Mouse (Mus musculus) heart, adult 2 months (tissue): Measurements from ENCODE around the gene Ethe1. TPM values are rescaled to one million over a fixed set of nuclear protein-coding genes. Genes with fewer than 3 reads are reported as not detected.

Source experiments
- DNase-seq, 2 experiments: peaks; one replicate each; pipeline ENCODE4 v3.0.0; 2021
- H3K27ac ChIP-seq: fragments of 200-600 bp; 2 replicates; pipeline ENCODE4 v1.8.1; 2022
- H3K27me3 ChIP-seq: fragments of 200-500 bp; 2 replicates; pipeline ENCODE4 v1.6.1; 2012; ENCODE audit warnings: mild to moderate bottlenecking, low read length, inconsistent platforms, mixed read lengths; ENCODE audit not compliant: control insufficient read depth, insufficient read depth
- H3K36me3 ChIP-seq: fragments of 200-500 bp; 2 replicates; pipeline ENCODE4 v1.6.1; 2012; ENCODE audit warnings: low read length, inconsistent platforms; ENCODE audit not compliant: control insufficient read depth, insufficient read depth
- H3K4me1 ChIP-seq: fragments of 200-500 bp; 2 replicates; pipeline ENCODE4 v1.6.1; 2011; ENCODE audit warnings: low read length; ENCODE audit not compliant: control insufficient read depth, insufficient read depth
- H3K4me3 ChIP-seq: fragments of 200-600 bp; 2 replicates; pipeline ENCODE4 v1.8.1; 2022
- H3K79me2 ChIP-seq: fragments of 200-500 bp; replicated peaks from 2 replicates; pipeline ENCODE4 v1.6.1; 2012; ENCODE audit warnings: mild to moderate bottlenecking, inconsistent platforms, low read length, moderate library complexity, mixed read lengths; ENCODE audit not compliant: control insufficient read depth, insufficient read depth
- H3K9ac ChIP-seq: fragments of 200-500 bp; 2 replicates; pipeline ENCODE4 v1.6.1; 2012; ENCODE audit warnings: low read depth, mild to moderate bottlenecking, control low read depth, inconsistent platforms, low read length, mixed read lengths
- CTCF ChIP-seq: fragments of 200-600 bp; IDR thresholded peaks from 2 replicates; pipeline ENCODE4 v1.8.1; 2022; ENCODE audit warnings: antibody characterized with exemption, mild to moderate bottlenecking, moderate library complexity
- EP300 ChIP-seq: fragments of 200-500 bp; IDR thresholded peaks from 2 replicates; pipeline ENCODE4 v1.6.1; 2011; ENCODE audit warnings: low read depth, low read length, control low read depth; ENCODE audit not compliant: insufficient read depth
- POLR2A ChIP-seq: fragments of 200-500 bp; IDR thresholded peaks from 2 replicates; pipeline ENCODE4 v1.6.1; 2011; ENCODE audit warnings: mild to moderate bottlenecking, low read depth, low read length, control low read depth; ENCODE audit not compliant: insufficient read depth
- WGBS: fragments of 180-500 bp; shearing (Covaris S2); methylation state at CpG from one replicate; pipeline ENCODE4 v1.1.7; 2018; 5-methylcytosine and 5-hydroxymethylcytosine counted together
- intact Hi-C: fragments of 180-260 bp; cut with DNase I; formaldehyde crosslinking; loops from one replicate; pipeline ENCODE4 v1.15.1; 2025
- polyA plus RNA-seq: library from polyadenylated mRNA; depleted of rRNA; stranded (reverse); fragments of >200 nt; gene quantifications from 2 replicates; pipeline ENCODE4 v1.2.3, GENCODE M21; 2012
- total RNA-seq, 2 experiments: library from RNA; stranded (reverse); gene quantifications; 2 replicates each; pipeline ENCODE4 v1.2.3; 2021

Ethe1 gene
- total and polyA plus RNA-seq, 3 experiments: 50.4 to 65.2 (median 53.2) TPM

GRCm38 (mm10) chr7:24566206-24566605, 21.1 kb upstream of the Ethe1 start:
- Histone ChIP-seq H3K27me3 (no peaks in the 10 kb centered on the region), H3K4me3 (no peak overlapping the region), H3K79me2 (no peaks in the 10 kb centered on the region), H3K9ac (no peak overlapping the region), H3K27ac (no peak overlapping the region), H3K4me1 (no peaks in the 10 kb centered on the region), H3K36me3 (no peaks in the 10 kb centered on the region)
- intact Hi-C loops: no loop called here
- no peak for TF ChIP-seq EP300
- TF ChIP-seq POLR2A: no peak
- TF ChIP-seq CTCF: no peak
- 91% methylated on average over 9 of the region's 9 CpGs for WGBS
- DNase-seq: no peak

- no peaks in the 10 kb centered on the region for H3K79me2 ChIP-seq
- H3K4me1 ChIP-seq: no peaks in the 10 kb centered on the region
- H3K27ac ChIP-seq: no peak overlapping the region
- TF ChIP-seq EP300: no peak
- no peak for TF ChIP-seq CTCF
- no peak for TF ChIP-seq POLR2A
- WGBS: 89% methylated on average over 4 of the region's 4 CpGs
- no peak overlapping the region for H3K4me3 ChIP-seq
- intact Hi-C loops: no loop called here
- H3K9ac ChIP-seq: no peak overlapping the region
- no peaks in the 10 kb centered on the region for H3K27me3 ChIP-seq
- no peak for DNase-seq
- H3K36me3 ChIP-seq: no peaks in the 10 kb centered on the region
Measured at GRCm38 (mm10) chr7:24568512-24568911, 18.8 kb upstream of the Ethe1 start.

- H3K9ac ChIP-seq: no peak overlapping the region
- H3K4me1 ChIP-seq: no peaks in the 10 kb centered on the region
- no peak overlapping the region for H3K27ac ChIP-seq
- no peak overlapping the region for H3K4me3 ChIP-seq
- TF ChIP-seq POLR2A (no peak), CTCF (no peak), EP300 (no peak)
- WGBS: 71% methylated on average over 4 of the region's 4 CpGs
- no peaks in the 10 kb centered on the region for H3K36me3 ChIP-seq
- H3K79me2 ChIP-seq: no peaks in the 10 kb centered on the region
- no peaks in the 10 kb centered on the region for H3K27me3 ChIP-seq
- no peak for DNase-seq
- intact Hi-C loops: no loop called here
Measured at GRCm38 (mm10) chr7:24571071-24571470, 16.3 kb upstream of the Ethe1 start.

DNA sequence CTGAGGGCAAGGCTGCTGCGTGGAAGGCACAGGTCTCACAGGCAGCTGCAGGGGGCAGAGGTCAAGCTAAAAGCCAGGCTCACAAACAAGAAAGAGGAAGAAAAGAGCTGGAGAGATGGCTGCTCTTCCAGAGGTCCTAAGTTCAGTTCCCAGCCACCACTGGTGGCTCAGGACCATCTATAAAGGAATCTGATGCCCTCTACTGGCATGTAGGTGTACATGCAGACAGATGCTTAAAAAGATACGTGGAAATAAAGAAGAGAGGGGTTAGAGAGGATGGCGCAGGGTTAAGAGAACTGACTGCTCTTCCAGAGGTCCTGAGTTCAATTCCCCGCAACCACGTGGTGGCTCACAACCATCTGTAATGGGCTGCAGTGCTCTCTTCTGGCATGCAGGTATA, 14.9 kb upstream of the Ethe1 start:
- Histone ChIP-seq H3K4me1 (no peaks in the 10 kb centered on the region), H3K27ac (no peak overlapping the region), H3K27me3 (no peaks in the 10 kb centered on the region), H3K4me3 (no peak overlapping the region), H3K79me2 (no peaks in the 10 kb centered on the region), H3K9ac (no peak overlapping the region), H3K36me3 (no peaks in the 10 kb centered on the region)
- DNase-seq: no peak
- WGBS: 61% methylated on average over 5 of the region's 5 CpGs
- TF ChIP-seq EP300: no peak
- peak; percentile 58 for TF ChIP-seq CTCF
- no peak for TF ChIP-seq POLR2A
- intact Hi-C loops: no loop called here

GRCm38 (mm10) chr7:24574224-24574796, 13.0 kb upstream of the Ethe1 start:
- Histone ChIP-seq H3K36me3 (no peaks in the 10 kb centered on the region), H3K27me3 (no peaks in the 10 kb centered on the region), H3K4me3 (no peak overlapping the region), H3K4me1 (no peaks in the 10 kb centered on the region), H3K79me2 (no peaks in the 10 kb centered on the region), H3K9ac (no peak overlapping the region), H3K27ac (no peak overlapping the region)
- no peak for DNase-seq
- no peak for TF ChIP-seq EP300
- TF ChIP-seq CTCF: no peak
- TF ChIP-seq POLR2A: no peak
- WGBS: 46% methylated on average over 12 of the region's 12 CpGs
- intact Hi-C loops: no loop called here

- TF ChIP-seq EP300 (no peak), POLR2A (no peak), CTCF (no peak)
- no peaks in the 10 kb centered on the region for H3K36me3 ChIP-seq
- no peak for DNase-seq
- intact Hi-C loops: no loop called here
- no peak overlapping the region for H3K4me3 ChIP-seq
- no peak overlapping the region for H3K27ac ChIP-seq
- no peak overlapping the region for H3K9ac ChIP-seq
- WGBS: 88% methylated on average over 10 of the region's 10 CpGs
- H3K79me2 ChIP-seq: no peaks in the 10 kb centered on the region
- H3K27me3 ChIP-seq: no peaks in the 10 kb centered on the region
- H3K4me1 ChIP-seq: no peaks in the 10 kb centered on the region
Measured at GRCm38 (mm10) chr7:24577811-24578210, 9.5 kb upstream of the Ethe1 start.
